Mouse (Mus musculus) frontal cortex, postnatal 10 days (tissue): Measurements from ENCODE around the gene C9.
A peak's percentile ranks its signal among the peaks of the same experiment; 100 is the strongest.

Experiments
- DNase-seq, 2 experiments: peaks; one replicate each; pipeline ENCODE4 v3.0.0; 2022; ENCODE audit warnings: low spot score in 2 of 2, mixed read lengths in 1 of 2

The C9 gene

GRCm38 (mm10) chr15:6445135-6445534, at the start of gene C9:
Gene C9 (plus strand): TSS chr15:6445327.
- DNase-seq = no peak

- DNase-seq = no peak
Measured at GRCm38 (mm10) chr15:6398211-6398610, 46.9 kb upstream of the C9 start.

DNA sequence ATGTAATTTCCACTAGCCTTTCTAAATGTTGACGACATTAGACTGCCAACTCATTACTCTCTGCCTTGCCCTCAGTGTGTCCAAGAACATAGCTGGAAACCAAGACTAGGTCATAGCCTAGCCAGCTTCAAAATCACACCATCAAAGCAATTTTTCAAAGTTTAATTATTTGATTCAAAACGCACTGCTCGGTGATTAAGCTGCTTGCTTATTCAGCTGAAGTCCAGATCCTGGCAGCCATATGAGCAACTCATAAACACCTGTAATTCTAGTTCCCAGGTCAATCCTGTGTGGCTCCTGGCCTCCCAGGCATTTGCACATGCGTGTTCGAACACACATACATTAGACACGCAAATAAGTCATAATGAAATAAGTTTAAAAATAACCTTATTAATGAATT, 46.2 kb upstream of the C9 start:
- no peak for DNase-seq

DNA sequence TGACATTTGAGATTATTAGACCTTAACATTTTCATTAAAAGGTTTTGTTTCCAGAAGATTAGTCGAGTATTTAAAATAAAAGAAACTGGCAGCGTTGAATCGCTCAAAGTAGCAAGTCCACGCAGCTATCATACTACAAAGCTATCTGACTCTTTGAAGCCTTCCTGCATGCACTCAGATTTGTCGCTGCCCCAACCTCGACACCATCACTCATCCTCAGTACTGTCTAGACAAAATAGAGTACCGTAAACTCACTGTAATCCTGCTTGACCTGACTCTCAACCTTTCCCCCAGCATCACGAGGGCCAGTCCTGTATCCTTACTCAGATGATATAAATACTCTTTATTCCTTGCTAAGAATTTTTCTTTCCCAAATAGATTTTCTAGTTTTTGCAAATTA, 45.0 kb upstream of the C9 start:
- no peak for DNase-seq

GRCm38 (mm10) chr15:6402433-6402832, 42.7 kb upstream of the C9 start:
- DNase-seq = no peak

DNA sequence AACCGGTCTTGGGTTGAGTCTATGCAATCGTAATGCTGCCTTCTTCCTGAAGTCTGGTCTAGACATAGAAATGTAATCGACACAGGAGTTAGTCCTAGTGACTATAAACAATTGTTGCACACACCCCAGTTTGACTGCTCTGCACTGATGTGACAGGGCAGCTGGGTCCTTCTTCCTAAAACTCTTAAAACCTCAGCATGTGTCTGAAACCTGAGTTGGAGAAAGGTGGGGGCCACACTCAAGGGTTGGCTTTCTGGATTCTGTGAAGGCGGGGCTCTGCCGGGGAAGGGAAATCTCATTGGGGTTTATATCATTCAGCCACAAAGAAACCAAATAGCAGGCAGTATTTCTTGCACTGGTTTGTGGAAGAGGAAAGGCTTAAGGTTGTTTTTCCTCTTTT, 41.0 kb upstream of the C9 start:
- DNase-seq = no peak

GRCm38 (mm10) chr15:6406771-6407170, 38.4 kb upstream of the C9 start:
- DNase-seq = no peak

DNA sequence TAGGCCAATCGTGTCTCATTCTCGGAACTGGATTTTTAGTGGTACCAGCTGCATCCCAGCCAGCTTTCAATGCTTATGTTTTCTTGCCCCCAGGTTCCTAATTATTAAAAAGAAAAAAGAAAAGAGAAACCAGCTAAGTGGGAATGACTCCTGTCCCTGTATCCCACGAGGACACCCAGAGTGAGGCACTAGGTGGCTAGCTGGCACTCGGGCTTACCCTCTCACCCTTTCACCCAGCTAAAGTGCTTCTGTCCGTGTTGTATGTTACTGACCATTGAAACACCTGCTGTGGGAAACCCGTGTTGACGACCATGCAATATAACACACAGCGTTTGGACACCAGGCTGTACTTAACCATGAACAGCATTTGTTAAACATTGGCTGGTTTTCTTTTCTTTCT, 36.1 kb upstream of the C9 start:
- no peak for DNase-seq

- no peak for DNase-seq
Measured at GRCm38 (mm10) chr15:6410161-6410560, 35.0 kb upstream of the C9 start.

DNA sequence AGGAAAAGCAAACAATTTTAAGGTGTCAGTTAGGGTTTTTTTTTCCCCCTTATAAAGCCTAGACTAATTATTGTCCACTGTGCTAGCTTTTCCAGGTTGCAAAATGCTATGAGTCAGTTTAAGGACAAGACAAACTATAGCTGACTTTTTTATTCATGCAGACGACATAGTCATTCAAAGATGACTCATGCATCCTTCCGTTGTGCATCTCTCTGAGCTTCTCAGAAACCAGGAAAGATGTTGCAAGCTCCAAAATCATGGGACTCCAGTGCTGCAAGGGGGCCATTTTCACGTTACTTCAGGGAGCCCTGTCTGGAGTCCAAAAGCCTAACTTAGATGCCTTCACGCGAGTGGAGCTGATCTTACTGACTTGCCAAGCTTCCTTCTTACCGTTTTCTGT, 33.8 kb upstream of the C9 start:
- DNase-seq = no peak

- DNase-seq = no peak
Measured at GRCm38 (mm10) chr15:6415317-6415716, 29.8 kb upstream of the C9 start.

GRCm38 (mm10) chr15:6431777-6432176, 13.3 kb upstream of the C9 start:
- no peak for DNase-seq

DNA sequence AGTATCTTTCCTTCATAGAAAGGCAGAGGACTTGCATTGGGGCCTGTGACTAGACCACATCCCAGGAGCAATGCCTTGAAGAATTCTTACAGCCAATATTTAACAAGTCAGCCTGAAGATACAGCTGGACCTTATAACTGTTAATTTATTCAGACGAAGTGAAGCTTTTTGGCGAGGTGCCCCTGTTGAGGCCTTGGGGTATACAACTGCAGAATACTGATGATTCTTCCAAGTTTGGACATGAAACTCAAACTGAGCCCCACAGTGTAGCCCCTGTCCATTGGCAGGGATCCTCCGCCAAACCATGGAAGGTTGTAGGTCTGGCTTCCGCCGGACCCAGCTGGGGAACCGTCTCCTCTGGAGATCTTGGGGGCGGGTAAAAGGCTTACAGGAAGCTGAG, 12.7 kb upstream of the C9 start:
- peak; percentile 9 to 30 for DNase-seq

DNA sequence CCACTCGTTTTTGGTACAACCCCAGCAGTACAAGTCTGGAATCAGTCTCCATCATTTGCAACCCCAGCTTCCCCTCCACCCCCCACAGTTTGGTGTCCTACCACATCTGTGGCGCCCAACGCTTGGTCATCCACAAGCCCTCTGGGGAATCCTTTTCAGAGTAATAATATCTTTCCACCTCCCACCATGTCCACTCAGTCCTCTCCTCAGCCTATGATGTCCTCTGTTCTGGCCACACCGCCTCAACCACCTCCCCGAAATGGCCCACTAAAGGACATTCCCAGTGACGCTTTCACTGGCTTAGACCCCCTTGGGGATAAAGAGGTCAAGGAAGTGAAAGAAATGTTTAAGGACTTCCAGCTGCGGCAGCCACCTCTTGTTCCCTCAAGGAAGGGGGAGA, 9.8 kb upstream of the C9 start:
- no peak for DNase-seq

DNA sequence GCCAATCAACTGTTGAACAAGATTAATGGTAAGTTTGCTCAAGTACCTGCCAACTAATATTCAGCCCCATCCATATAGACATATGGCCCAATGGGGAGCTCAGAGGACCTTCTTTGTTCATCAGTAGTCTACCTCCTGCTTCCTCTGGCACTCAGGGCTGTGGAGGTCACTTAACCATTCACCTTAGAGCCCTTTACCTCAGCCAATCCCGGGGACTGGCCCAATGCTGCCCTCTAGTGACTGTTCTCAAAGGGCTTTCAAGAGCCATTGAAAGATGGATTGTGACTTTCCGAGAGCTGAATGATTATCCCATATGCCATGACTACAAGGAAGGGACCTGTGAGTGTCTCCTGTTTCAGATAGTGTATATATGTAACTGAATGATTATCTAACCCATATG, 9.4 kb upstream of the C9 start:
- no peak for DNase-seq

- DNase-seq = no peak
Measured at GRCm38 (mm10) chr15:6438685-6439084, 6.4 kb upstream of the C9 start.

- DNase-seq = no peak
Measured at GRCm38 (mm10) chr15:6444452-6444851, 675 bp upstream of the C9 start.

GRCm38 (mm10) chr15:6446181-6446580, 1.1 kb downstream of the C9 start:
- no peak for DNase-seq

- no peak for DNase-seq
Measured at GRCm38 (mm10) chr15:6448892-6449291, 3.8 kb downstream of the C9 start.

GRCm38 (mm10) chr15:6454461-6454860, 9.3 kb downstream of the C9 start:
- no peak for DNase-seq

DNA sequence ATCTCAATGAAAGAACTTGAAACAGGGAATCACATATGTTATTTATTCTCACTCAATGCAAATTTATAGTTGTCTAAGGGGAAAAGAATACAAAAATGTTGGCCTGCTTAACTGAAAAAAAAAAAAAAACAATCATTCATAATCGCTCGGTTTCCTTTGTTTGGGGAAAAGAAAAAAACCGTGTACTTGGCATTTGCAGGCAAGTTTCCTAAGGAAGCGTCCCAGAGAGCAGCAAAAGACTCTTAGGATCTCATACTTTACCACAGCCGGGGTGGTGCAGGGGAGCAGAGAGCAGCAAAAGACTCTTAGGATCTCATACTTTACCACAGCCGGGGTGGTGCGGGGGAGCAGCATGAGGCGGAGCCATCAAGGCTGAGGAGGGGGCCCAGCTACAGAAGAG, 16.3 kb downstream of the C9 start:
- no peak for DNase-seq

DNA sequence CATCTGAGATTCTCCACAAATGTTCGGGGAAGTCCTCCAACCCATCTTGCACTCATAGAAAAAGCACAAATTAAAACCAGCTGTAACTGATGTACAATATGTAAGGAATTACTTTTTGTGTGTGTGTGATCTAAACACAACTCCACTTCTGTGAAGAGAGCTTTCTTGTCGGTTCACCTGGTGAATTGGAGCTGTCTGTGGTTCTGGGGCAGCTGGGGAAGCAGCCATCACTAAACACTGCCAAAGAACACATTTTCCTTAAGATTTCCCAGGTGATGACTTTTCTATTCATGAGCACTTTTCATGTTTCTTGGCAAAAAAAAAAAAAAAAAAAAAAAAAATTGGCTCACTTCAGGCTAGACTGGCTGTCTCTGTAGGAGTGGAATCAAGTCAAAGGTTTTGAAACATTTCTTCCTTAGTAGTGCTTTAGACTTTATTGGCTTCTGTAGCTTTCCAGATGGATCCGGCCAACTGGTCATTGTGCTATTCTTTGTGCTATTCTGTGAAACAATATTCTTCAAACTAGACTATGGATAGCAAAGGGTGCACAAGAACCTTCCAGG, 18.3 kb downstream of the C9 start:
- DNase-seq = no peak

DNA sequence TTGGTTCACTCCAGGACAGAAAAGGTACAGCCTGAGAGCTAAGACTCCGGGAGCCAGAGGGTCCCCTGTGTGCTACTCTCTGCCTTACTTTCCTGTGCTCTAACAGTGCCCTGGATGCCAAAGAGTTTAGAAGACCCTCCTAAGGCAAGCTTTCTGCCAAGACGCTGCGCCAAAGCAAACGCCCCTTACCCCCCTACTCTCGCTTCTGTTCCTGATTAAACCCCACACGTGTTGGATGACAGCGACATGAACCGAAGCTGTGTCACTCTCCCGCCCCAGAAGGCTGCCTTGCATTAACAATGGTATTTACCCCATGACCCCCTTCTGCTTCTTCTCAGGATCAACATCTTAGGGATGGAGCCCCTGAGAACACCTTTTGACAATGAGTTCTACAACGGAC, 21.9 kb downstream of the C9 start:
- no peak for DNase-seq

DNA sequence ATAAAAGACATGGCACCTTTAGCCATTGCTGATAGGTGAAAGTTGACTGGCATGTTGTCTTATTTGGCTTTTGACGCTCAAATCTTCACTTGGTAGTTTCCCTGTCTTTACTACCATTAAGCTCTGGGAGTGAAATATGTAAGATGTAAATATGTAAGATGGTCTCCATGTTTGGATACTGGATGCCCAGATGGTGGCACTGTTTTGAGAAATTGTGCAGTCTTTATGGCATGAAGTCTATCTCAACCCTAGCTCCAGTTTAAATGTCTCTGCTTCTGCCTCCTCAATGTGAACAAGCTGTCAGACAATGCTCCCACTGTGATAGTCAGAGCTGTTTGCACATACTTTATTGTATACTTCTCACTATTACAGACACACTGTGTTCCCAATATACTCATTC, 23.7 kb downstream of the C9 start:
- DNase-seq = no peak

GRCm38 (mm10) chr15:6469384-6469783, 24.3 kb downstream of the C9 start:
- no peak for DNase-seq
